Mouse (Mus musculus) forebrain, embryonic 10.5 days (tissue): ENCODE results near the gene Eya2. TPM values are rescaled to one million over a fixed set of nuclear protein-coding genes. Genes with fewer than 3 reads are reported as not detected.

ENCODE experiments used
- DNase-seq: peaks from one replicate; pipeline ENCODE4 v3.0.0-alpha.2; 2017; ENCODE audit warnings: low spot score; ENCODE audit errors: extremely low spot score
- H3K27ac ChIP-seq: fragments of 300-500 bp; sonication (generic); 2 replicates; pipeline ENCODE4 v1.5.1; 2016; ENCODE audit warnings: mild to moderate bottlenecking
- H3K27me3 ChIP-seq: fragments of 300-500 bp; sonication (generic); 2 replicates; pipeline ENCODE4 v1.6.1; 2016; ENCODE audit warnings: mild to moderate bottlenecking; ENCODE audit not compliant: poor library complexity, severe bottlenecking
- H3K36me3 ChIP-seq: fragments of 300-500 bp; sonication (generic); replicated peaks from 2 replicates; pipeline ENCODE4 v1.6.1; 2016; ENCODE audit warnings: mild to moderate bottlenecking, moderate library complexity
- H3K4me1 ChIP-seq: fragments of 300-500 bp; sonication (generic); 2 replicates; pipeline ENCODE4 v1.6.1; 2016
- H3K4me3 ChIP-seq: fragments of 300-500 bp; sonication (generic); 2 replicates; pipeline ENCODE4 v1.5.1; 2016; ENCODE audit warnings: mild to moderate bottlenecking, moderate library complexity
- H3K9me3 ChIP-seq: fragments of 300-500 bp; sonication (generic); 2 replicates; pipeline ENCODE4 v1.6.1; 2016; ENCODE audit warnings: mild to moderate bottlenecking, moderate library complexity
- WGBS: fragments of 180-500 bp; shearing (Covaris S2); methylation state at CpG from one replicate; pipeline ENCODE4 v1.1.7; 2016; 5-methylcytosine and 5-hydroxymethylcytosine counted together
- polyA plus RNA-seq: library from polyadenylated mRNA; unstranded; fragments of >200 nt; fragmentation: Nextera tagmentation; extraction: Ambion mirVana; gene quantifications from 2 replicates; pipeline ENCODE4 v1.2.1, GENCODE M21; 2016

The Eya2 gene
- polyA plus RNA-seq, 1 experiment from 2014 or later = 18.0 TPM

DNA sequence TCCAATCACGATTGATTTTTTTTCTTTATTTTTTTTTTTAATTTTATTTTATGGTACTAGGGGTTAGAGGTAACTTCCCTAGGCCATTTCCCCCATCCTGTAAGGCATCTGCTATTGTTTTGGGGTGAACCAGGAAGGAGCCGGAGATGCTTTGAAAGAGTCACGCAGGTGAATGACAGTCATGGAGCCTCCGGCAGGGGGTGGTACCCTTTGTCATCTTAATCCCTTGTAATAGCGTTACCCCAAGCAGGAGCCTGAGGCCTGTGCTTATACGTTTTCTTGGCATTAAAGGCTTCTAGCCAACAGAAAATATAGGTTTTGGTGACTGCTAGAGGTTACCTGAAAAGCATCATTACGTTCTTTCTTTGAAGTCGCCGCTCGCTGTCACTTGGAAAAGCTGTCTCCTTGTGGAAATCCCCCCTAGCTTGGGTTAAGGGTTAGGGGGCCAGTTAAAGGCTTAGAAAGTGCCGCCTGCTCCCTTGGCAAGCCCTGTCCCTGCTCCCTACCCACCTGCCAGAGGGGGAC is 146.8 kb downstream of the Eya2 start:
- Histone ChIP-seq H3K4me3 (peak overlapping the region; percentile 24), H3K9me3 (no peaks in the 10 kb centered on the region), H3K36me3 (no peaks in the 10 kb centered on the region), H3K27ac (peak overlapping the region; percentile 81), H3K4me1 (peaks cover 69% of the 10 kb centered on the region), H3K27me3 (peaks cover 50% of the 10 kb centered on the region)
- no peak for DNase-seq
- 2% methylated on average over 11 of the region's 11 CpGs for WGBS

DNA sequence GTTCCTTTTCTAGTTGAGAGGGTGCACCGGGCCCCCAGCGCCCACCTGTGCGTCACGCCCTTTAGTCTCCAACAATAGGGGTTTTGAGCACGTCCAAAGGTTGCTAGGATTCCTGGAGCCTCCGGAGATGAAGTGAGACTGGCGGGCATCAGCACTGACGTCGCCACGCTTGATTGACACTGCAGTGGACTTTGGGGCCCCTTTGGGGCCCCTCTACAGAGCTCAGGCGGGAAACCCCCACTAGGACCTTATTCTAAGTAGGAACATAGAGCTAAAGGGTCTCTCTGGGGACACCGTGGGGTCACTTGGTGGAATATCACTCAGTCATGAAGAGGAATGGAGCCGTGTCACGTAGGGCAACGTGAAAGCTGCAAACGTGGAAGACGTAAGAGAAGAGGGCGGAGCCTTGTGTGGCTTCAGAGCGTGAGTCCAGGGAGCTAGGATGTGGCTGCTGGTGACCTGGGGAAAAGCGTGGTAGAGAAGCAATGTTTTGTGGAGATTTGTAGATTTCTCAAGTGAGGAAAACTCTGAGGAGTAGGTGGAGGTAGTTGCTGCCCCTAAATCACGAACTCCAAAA is 147.5 kb downstream of the Eya2 start:
- WGBS = 15% methylated on average over 21 of the region's 21 CpGs
- DNase-seq = no peak
- H3K4me1 ChIP-seq = peaks cover 72% of the 10 kb centered on the region
- peaks cover 57% of the 10 kb centered on the region for H3K27me3 ChIP-seq
- H3K9me3 ChIP-seq = no peaks in the 10 kb centered on the region
- H3K4me3 ChIP-seq = peak overlapping the region; percentile 24
- H3K36me3 ChIP-seq = no peaks in the 10 kb centered on the region
- peak overlapping the region; percentile 81 for H3K27ac ChIP-seq

DNA sequence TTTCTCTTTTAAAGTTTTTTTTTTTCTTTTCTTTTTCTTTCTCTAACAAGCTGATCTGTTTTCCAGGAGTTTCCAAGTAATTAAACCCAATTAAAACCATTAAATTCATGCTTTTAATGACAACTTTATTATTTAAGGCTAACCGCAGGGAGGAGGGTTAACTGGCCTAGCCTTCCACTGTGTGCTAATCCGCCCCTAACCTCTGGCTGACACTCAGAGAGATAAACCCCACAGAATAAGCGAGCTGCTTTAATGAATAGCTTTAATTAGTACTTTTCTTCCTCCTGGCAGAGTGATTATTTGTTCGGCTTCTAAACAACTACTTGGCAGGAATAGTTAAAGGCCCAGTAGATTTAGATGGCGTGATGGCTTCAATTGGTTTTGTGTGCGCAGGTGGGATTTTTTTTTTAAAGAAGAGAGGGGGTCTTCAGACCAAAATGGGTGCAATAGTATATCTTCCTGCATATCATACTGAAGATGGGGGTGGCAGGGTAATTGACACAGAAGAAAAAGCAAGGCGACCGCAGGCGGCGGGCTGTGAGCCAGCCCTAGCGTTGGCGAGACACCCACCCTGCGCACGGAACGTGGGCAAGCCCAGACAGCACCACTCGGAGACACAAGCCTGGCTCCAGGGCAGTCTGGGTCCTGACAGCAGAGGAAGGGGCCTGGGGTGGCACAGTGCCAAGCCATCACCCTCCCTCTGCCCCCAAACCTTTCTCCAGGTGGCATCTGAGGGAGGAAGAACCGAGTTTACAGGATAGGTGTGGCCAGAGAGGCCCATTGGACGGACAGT is 150.7 kb downstream of the Eya2 start:
- Histone ChIP-seq H3K4me3 (peak overlapping the region; percentile 24; the same call in 1 of the 2 replicates), H3K9me3 (no peaks in the 10 kb centered on the region), H3K4me1 (peaks cover 87% of the 10 kb centered on the region), H3K27ac (peak overlapping the region; percentile 75), H3K27me3 (peaks cover 74% of the 10 kb centered on the region), H3K36me3 (no peaks in the 10 kb centered on the region)
- DNase-seq = peak; percentile 41
- 19% methylated on average over 18 of the region's 18 CpGs for WGBS

DNA sequence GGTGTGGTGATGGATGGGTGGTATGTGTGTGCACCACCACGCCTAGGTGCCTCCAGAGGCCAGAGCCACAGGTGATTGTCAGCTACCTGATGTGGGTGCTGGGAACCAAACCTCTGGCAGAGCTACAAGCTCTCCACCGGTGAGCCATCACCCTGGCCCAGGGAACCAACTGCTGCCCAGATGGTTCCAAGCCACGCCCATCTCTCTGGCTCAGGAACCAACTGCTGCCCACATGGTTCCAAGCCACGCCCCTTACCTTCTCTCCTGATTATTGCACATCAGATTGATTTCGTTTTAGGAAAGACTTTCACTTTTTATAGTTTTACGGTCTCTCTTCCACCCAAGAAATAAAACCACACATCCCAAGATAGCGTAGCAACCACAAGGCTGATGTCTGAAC is 153.1 kb downstream of the Eya2 start:
- no peak for DNase-seq

DNA sequence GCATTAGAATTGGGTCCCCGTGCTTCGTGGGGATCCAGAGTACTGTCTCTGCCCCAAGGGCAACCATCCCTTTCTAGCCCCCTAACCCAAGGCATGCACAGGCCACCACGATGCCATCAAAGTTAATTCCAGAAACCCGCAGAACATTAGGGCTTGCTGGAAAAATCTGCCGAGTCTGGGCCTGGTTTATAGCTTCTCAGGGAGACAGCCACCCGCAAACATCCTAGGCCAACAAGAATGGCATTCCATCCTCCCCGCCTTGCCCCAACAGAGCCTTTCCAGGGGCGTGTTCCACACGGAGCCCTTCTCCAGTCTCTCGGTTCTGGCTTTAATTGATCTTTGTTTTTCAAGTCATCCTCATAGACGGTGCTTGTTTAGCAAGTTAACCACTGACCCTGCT is 153.6 kb downstream of the Eya2 start:
- no peaks in the 10 kb centered on the region for H3K36me3 ChIP-seq
- peaks cover 59% of the 10 kb centered on the region for H3K27me3 ChIP-seq
- WGBS = 7% methylated on average over 11 of the region's 11 CpGs
- H3K4me3 ChIP-seq = peak overlapping the region; percentile 4; the same call in 1 of the 2 replicates
- H3K27ac ChIP-seq = peak overlapping the region; percentile 68
- H3K9me3 ChIP-seq = no peaks in the 10 kb centered on the region
- peaks cover 69% of the 10 kb centered on the region for H3K4me1 ChIP-seq
- DNase-seq = no peak

More for the DNA sequence above, 153.1 kb downstream of the Eya2 start:
- Histone ChIP-seq H3K27ac (peak overlapping the region; percentile 68), H3K36me3 (no peaks in the 10 kb centered on the region), H3K4me3 (no peak overlapping the region), H3K4me1 (peaks cover 73% of the 10 kb centered on the region), H3K9me3 (no peaks in the 10 kb centered on the region), H3K27me3 (peaks cover 63% of the 10 kb centered on the region)
- WGBS = 46% methylated on average over 7 of the region's 7 CpGs

DNA sequence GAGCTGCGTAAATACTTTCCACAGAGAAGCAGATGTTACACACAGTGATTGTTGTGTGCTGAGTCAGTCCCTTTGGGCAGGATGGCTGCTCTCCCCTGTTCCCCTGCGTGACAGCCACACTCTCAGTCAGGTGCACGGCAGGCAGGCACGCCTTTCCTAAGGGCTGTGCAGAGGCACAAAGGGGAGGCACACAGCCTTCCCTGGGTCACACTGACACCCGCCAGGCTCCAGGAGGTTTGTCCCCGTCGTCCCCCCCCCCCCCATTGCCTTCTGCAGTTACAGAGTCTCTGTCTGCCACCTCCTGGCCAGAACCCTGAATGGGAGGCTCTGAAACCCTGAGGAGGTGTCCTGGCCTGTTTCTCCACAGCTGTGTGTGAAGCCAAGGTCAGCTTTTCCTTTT is 156.2 kb downstream of the Eya2 start:
- 29% methylated on average over 7 of the region's 7 CpGs for WGBS
- DNase-seq = peak; percentile 42
- H3K4me3 ChIP-seq = no peak overlapping the region
- no peaks in the 10 kb centered on the region for H3K36me3 ChIP-seq
- H3K4me1 ChIP-seq = peaks cover 48% of the 10 kb centered on the region
- H3K9me3 ChIP-seq = no peaks in the 10 kb centered on the region
- H3K27ac ChIP-seq = peak overlapping the region; percentile 77
- peaks cover 42% of the 10 kb centered on the region for H3K27me3 ChIP-seq

DNA sequence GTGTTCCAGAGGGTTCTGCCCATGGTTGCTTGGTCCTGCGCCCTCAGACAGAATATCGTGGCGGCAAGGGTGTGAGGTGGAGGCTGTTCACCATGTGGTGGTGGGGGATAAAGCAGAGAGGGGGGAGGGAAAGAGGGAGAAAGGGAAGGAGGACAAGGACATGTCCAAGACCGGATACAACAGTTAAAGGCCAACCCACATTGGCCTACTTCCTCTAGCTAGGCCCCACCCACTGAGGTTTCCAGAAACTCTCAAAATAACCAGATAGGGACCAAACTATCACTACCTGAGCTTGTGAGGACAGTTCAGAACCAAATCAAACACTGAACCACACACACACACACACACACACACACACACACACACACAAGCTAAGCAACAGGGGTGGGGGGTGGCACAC is 157.9 kb downstream of the Eya2 start:
- H3K4me3 ChIP-seq = no peak overlapping the region
- WGBS = 88% methylated on average over 4 of the region's 4 CpGs
- H3K36me3 ChIP-seq = peaks cover 7% of the 10 kb centered on the region; the same call in 1 of the 2 replicates
- H3K27me3 ChIP-seq = peaks cover 26% of the 10 kb centered on the region
- no peaks in the 10 kb centered on the region for H3K9me3 ChIP-seq
- H3K27ac ChIP-seq = no peak overlapping the region
- no peak for DNase-seq
- H3K4me1 ChIP-seq = peaks cover 43% of the 10 kb centered on the region

DNA sequence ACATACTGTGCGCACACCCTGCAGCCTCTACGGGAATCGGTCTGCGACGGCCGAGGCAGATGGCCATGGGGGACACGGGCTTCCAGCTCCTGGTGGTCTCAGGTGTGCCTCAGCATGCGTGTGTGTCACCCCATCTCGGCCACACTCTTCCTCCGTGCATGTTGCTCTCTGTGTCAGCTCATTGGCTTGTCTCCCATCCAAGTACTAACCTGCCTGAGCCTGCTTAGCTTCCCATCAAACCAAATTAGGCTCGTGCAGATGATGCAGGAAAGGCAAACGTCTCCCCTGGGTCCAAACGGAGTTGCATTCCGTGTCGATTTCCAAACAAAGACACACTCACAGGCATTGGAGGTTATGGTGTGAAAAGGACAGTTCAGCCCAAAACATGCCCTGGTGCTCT is 163.0 kb downstream of the Eya2 start:
- DNase-seq = no peak
- H3K27ac ChIP-seq = peak overlapping the region; percentile 66
- 84% methylated on average over 15 of the region's 15 CpGs for WGBS

DNA sequence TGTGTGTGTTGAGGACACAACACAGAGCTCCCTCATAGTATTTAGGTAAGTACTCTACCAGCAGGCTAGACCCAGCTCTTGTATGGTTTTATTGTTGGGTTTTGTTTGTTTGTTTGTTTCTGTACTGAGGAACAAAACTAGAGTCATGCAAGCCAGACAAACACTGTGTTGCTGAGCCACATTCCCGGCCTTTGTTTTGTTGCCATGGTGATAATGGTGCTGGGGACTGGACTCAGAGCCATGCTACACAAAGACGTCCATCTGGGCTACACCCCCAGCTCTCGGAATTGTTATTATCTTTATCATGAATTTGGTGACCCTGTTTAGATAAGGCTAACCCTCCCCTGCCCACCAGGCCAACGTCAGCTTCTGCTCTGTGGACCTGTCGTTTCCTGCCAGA is 163.7 kb downstream of the Eya2 start:
- H3K27me3 ChIP-seq = no peaks in the 10 kb centered on the region

More for the DNA sequence above, 163.0 kb downstream of the Eya2 start:
- H3K36me3 ChIP-seq = peaks cover 7% of the 10 kb centered on the region; the same call in 1 of the 2 replicates
- H3K9me3 ChIP-seq = no peaks in the 10 kb centered on the region
- peaks cover 32% of the 10 kb centered on the region for H3K4me1 ChIP-seq
- H3K27me3 ChIP-seq = no peaks in the 10 kb centered on the region
- no peak overlapping the region for H3K4me3 ChIP-seq

DNA sequence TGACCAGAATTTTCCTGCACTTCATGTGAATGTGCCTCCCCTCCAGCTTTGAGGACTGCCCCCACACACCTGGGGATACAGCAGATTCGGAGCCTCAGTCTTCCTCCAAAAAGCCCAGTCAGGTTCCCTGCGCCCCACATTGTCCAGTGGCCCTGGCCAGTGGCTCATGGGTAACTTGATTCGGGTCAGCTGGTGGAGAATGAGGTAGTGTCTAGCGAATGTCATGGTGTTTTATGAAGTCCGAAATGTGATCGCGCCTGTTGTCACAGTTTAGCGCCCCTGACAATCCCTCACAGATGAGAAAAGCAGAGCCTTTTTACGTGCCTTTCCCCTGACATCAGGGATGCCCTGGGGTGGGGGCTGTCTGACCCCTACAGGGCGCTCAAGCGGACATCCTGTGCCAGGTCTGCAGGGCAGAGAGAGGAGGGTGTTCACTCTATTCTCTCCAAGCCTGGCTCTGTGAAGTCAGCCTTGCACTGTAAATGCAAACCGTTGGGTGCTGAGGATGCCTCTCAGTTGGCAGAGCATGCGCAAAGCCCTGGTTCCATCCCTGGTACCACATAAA is 164.7 kb downstream of the Eya2 start:
- Histone ChIP-seq H3K4me1 (peaks cover 29% of the 10 kb centered on the region), H3K27me3 (no peaks in the 10 kb centered on the region), H3K27ac (peak overlapping the region; percentile 66), H3K9me3 (no peaks in the 10 kb centered on the region), H3K4me3 (no peak overlapping the region), H3K36me3 (peaks cover 22% of the 10 kb centered on the region)
- 85% methylated on average over 13 of the region's 13 CpGs for WGBS
- no peak for DNase-seq

More for the DNA sequence above, 163.7 kb downstream of the Eya2 start:
- DNase-seq = peak; percentile 61
- Histone ChIP-seq H3K27ac (peak overlapping the region; percentile 66), H3K36me3 (peaks cover 12% of the 10 kb centered on the region), H3K4me3 (no peak overlapping the region), H3K4me1 (peaks cover 32% of the 10 kb centered on the region), H3K9me3 (no peaks in the 10 kb centered on the region)
- 31% methylated on average over 5 of the region's 5 CpGs for WGBS

DNA sequence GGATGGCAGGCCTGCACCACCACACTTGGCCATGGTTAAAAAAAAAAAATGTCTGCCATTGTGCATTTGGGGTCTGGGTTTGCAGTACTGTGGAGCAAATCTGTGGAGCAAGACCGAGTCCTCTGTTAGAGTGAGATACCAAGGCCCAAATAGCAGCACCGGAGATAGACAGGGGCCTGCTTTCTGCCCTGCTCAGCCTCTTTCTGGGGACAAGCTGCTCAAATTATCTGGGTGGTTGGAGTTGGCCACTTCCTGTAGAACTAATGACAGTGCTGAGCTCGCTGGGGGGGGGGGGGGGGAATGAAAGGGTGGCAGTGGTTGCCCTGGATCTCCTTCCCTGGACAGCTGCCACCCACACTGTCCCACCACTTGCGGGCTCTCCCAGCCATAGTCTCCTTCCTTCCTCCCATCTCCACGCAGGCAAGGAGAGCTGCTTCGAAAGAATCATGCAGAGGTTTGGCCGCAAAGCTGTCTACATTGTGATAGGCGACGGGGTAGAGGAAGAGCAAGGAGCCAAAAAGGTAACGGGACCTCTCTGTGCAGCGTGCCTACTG is 174.1 kb downstream of the Eya2 start:
- no peak overlapping the region for H3K4me3 ChIP-seq
- 66% methylated on average over 11 of the region's 11 CpGs for WGBS
- H3K4me1 ChIP-seq = peaks cover 18% of the 10 kb centered on the region
- H3K9me3 ChIP-seq = no peaks in the 10 kb centered on the region
- peak overlapping the region; percentile 60 for H3K27ac ChIP-seq
- peaks cover 40% of the 10 kb centered on the region for H3K36me3 ChIP-seq
- H3K27me3 ChIP-seq = no peaks in the 10 kb centered on the region
- DNase-seq = no peak

DNA sequence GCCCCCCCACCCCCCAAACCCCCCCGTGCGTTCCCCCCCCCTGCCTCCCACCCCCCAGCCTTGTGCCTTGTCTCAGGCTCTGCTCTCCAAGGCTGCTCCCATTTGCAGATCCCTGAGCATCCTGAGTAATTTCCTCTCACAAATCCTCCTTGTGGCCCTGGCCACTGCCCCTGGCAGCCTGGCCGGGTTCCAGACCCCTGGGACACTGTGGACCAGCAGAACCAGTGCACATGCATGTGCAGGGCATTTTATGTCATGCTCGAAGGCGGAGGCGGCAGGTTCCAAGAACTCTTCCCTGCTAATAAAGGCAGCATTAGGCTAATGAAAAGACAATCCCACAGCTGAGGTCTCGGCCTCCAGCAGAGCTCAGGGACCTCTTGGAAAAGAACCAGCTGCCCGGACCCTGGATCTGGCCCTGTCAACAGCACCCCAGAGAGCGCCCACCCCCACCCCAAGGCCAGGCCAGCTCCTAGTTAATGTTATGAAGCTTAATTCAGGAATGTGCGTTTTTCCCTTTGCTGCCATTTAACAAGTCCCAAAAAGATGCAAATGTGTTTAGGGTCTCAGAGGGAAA is 174.6 kb downstream of the Eya2 start:
- Histone ChIP-seq H3K27me3 (no peaks in the 10 kb centered on the region), H3K36me3 (peaks cover 34% of the 10 kb centered on the region), H3K4me1 (peaks cover 18% of the 10 kb centered on the region), H3K9me3 (no peaks in the 10 kb centered on the region), H3K4me3 (no peak overlapping the region), H3K27ac (peak overlapping the region; percentile 60)
- WGBS = 48% methylated on average over 10 of the region's 10 CpGs
- DNase-seq = no peak
